ENCODE assay signal across 18 mouse cellular contexts in genomic region chr6:94232243-94232785, GRCm38 (mm10). TPM values are rescaled to one million over a fixed set of nuclear protein-coding genes. Genes with fewer than 3 reads are reported as not detected.
DNase-seq lines count a peak whose midpoint lies in the region; ATAC-seq and TF ChIP-seq lines count a peak whose summit lies in the region.
"Had no signal": no experiment of that assay in that cellular context is flagged by ENCODE, and none has a peak within 500 bp of the region (broad histone marks: within the 10 kb centered on the region; RNA-seq: fewer than 3 reads in every experiment).

No protein-coding gene starts in this region.

- no peak for TF ChIP-seq CTCF in brain, embryonic 14.5 days (IDR thresholded peaks at IDR 0.05; ENCODE audit: borderline replicate concordance, extremely low read depth, insufficient read depth, insufficient read length)

- H3K4me2 ChIP-seq in hindbrain, embryonic 14.5 days (replicated peaks): no peak overlapping the region
- no peak overlapping the region for H3K4me2 ChIP-seq in neural tube, embryonic 14.5 days (ENCODE audit: low read depth, low read length)
- H3K4me2 ChIP-seq: liver, embryonic 15.5 days; midbrain, embryonic 12.5 days had no signal

- peak; percentile 13 for DNase-seq in hindbrain, embryonic 10.5 days (ENCODE audit: low spot score)
- DNase-seq in hindbrain, embryonic 14.5 days (ENCODE audit: low spot score): no peak
- DNase-seq in MN1 (ENCODE audit: low spot score): peak; percentile 53
- peak; percentile 41 for DNase-seq in brain, embryonic 14.5 days (ENCODE audit: low read depth)
- no peak for DNase-seq in layer of hippocampus, postnatal 14 days (ENCODE audit: low spot score in 2 of 2)
- no peak for DNase-seq in thymus, adult 18-20 months
- DNase-seq: adrenal gland, adult 2 months; cerebellum, adult 9-10 months; gastrocnemius, adult 2 months; kidney, adult 18-20 months; kidney, postnatal 10 days; layer of hippocampus, postnatal 36 days; spleen, adult 18-20 months; thymus, adult 2 months had no signal

- no peak overlapping the region for H3K4me3 ChIP-seq in hindbrain, embryonic 10.5 days
- no peak overlapping the region for H3K4me3 ChIP-seq in hindbrain, embryonic 14.5 days (replicated peaks; ENCODE audit: low read length)
- no peak overlapping the region for H3K4me3 ChIP-seq in neural tube, embryonic 14.5 days (ENCODE audit: low read depth, low read length)
- H3K4me3 ChIP-seq: gastrocnemius, adult 2 months; liver, embryonic 15.5 days; midbrain, embryonic 12.5 days; myocyte had no signal

- WGBS in hindbrain, embryonic 10.5 days: 63% methylated on average over 3 of the region's 3 CpGs
- 50% methylated on average over 3 of the region's 3 CpGs for WGBS in hindbrain, embryonic 14.5 days
- 46% methylated on average over 3 of the region's 3 CpGs for WGBS in neural tube, embryonic 14.5 days

- H3K27me3 ChIP-seq in hindbrain, embryonic 10.5 days (ENCODE audit: insufficient read depth, poor library complexity, severe bottlenecking): no peaks in the 10 kb centered on the region
- no peaks in the 10 kb centered on the region for H3K27me3 ChIP-seq in hindbrain, embryonic 14.5 days (ENCODE audit: control insufficient read depth, insufficient read depth, low read length)
- no peaks in the 10 kb centered on the region for H3K27me3 ChIP-seq in neural tube, embryonic 14.5 days (ENCODE audit: control insufficient read depth, insufficient read depth, low read length)
- H3K27me3 ChIP-seq: liver, embryonic 15.5 days; midbrain, embryonic 12.5 days had no signal

- H3K9me3 ChIP-seq in hindbrain, embryonic 10.5 days: no peaks in the 10 kb centered on the region
- no peaks in the 10 kb centered on the region for H3K9me3 ChIP-seq in hindbrain, embryonic 14.5 days (ENCODE audit: control insufficient read depth, low read length)
- H3K9me3 ChIP-seq in neural tube, embryonic 14.5 days (ENCODE audit: control insufficient read depth, low read length): no peaks in the 10 kb centered on the region
- H3K9me3 ChIP-seq: liver, embryonic 15.5 days; midbrain, embryonic 12.5 days had no signal

- ATAC-seq in hindbrain, embryonic 14.5 days (ENCODE audit: low FRiP score): no peak
- peak; percentile 11; the same call in 1 of the 2 replicates for ATAC-seq in neural tube, embryonic 14.5 days (ENCODE audit: low read depth)

- 0 out of 2 replicates have a peak overlapping the region, but pooled peaks have one; percentile 1 for H3K27ac ChIP-seq in hindbrain, embryonic 10.5 days
- no peak overlapping the region for H3K27ac ChIP-seq in hindbrain, embryonic 14.5 days
- no peak overlapping the region for H3K27ac ChIP-seq in neural tube, embryonic 14.5 days (ENCODE audit: low read depth, low read length)
- H3K27ac ChIP-seq: gastrocnemius, adult 2 months; liver, embryonic 15.5 days; midbrain, embryonic 12.5 days had no signal

- no peak for TF ChIP-seq POLR2A in brain, embryonic 14.5 days (IDR thresholded peaks at IDR 0.05; ENCODE audit: borderline replicate concordance, extremely low read depth, insufficient read depth, insufficient read length, poor library complexity, severe bottlenecking)

- H3K9ac ChIP-seq in hindbrain, embryonic 14.5 days: no peak overlapping the region
- H3K9ac ChIP-seq in neural tube, embryonic 14.5 days (replicated peaks; ENCODE audit: low read depth, low read length): no peak overlapping the region
- H3K9ac ChIP-seq: liver, embryonic 15.5 days; midbrain, embryonic 12.5 days had no signal

- H3K36me3 ChIP-seq in hindbrain, embryonic 10.5 days: no peaks in the 10 kb centered on the region
- no peaks in the 10 kb centered on the region for H3K36me3 ChIP-seq in hindbrain, embryonic 14.5 days (replicated peaks; ENCODE audit: control insufficient read depth, insufficient read depth)
- no peaks in the 10 kb centered on the region for H3K36me3 ChIP-seq in neural tube, embryonic 14.5 days (ENCODE audit: control insufficient read depth, insufficient read depth, low read length)
- H3K36me3 ChIP-seq: liver, embryonic 15.5 days; midbrain, embryonic 12.5 days had no signal

- H3K4me1 ChIP-seq in hindbrain, embryonic 10.5 days (replicated peaks): peaks cover 31% of the 10 kb centered on the region
- peaks cover 4% of the 10 kb centered on the region; the same call in 1 of the 2 replicates for H3K4me1 ChIP-seq in hindbrain, embryonic 14.5 days (replicated peaks; ENCODE audit: control insufficient read depth, insufficient read depth, low read length)
- H3K4me1 ChIP-seq in neural tube, embryonic 14.5 days (ENCODE audit: control insufficient read depth, insufficient read depth, low read length): peaks cover 10% of the 10 kb centered on the region; the same call in 1 of the 2 replicates
- H3K4me1 ChIP-seq: liver, embryonic 15.5 days had no signal

RNA-seq across cellular contexts. Expression of gene Magi1, which starts 51.4 kb away (rescaled TPM):
- polyA plus RNA-seq in hindbrain, embryonic 10.5 days (2016; fragmentation: Nextera tagmentation; extraction: Ambion mirVana): 19.3 and 25.0 TPM in 2 replicates
- 25.3 and 27.6 TPM in 2 replicates for polyA plus RNA-seq in hindbrain, embryonic 14.5 days (2014; fragmentation: Nextera tagmentation; extraction: Ambion mirVana)
- polyA plus RNA-seq in brain, embryonic 14.5 days (2012; rRNA removed): 53.7 and 74.6 TPM in 2 replicates
- polyA plus RNA-seq in neural tube, embryonic 14.5 days (2014; fragmentation: Nextera tagmentation; extraction: Ambion mirVana): 26.9 and 31.4 TPM in 2 replicates
- total RNA-seq in layer of hippocampus, postnatal 14 days (2021): 10 to 100 TPM; 47.1 to 52.9 TPM

Comparison
In these comparisons a context has a peak if more than half of its experiments do, and no peak if none do; other contexts are left out.
1. DNase-seq: peak in hindbrain, embryonic 10.5 days (single experiment), MN1 (single experiment) and brain, embryonic 14.5 days (single experiment); none in hindbrain, embryonic 14.5 days (single experiment), layer of hippocampus, postnatal 14 days (0 of 2) and thymus, adult 18-20 months (0 of 2).